Mouse (Mus musculus) spleen, adult 2 months (tissue): ENCODE data around the gene 2210011C24Rik.

ENCODE experiments used
- CTCF ChIP-seq: fragments of 200-500 bp; IDR thresholded peaks from 2 replicates; pipeline ENCODE4 v1.5.1; 2011; ENCODE audit warnings: mild to moderate bottlenecking, inconsistent platforms; ENCODE audit not compliant: insufficient read depth, insufficient read length, insufficient replicate concordance; ENCODE audit errors: extremely low read depth
- POLR2A ChIP-seq: fragments of 200-500 bp; IDR thresholded peaks from 2 replicates; pipeline ENCODE4 v1.6.1; 2011; ENCODE audit warnings: low read depth, low read length, inconsistent platforms

DNA sequence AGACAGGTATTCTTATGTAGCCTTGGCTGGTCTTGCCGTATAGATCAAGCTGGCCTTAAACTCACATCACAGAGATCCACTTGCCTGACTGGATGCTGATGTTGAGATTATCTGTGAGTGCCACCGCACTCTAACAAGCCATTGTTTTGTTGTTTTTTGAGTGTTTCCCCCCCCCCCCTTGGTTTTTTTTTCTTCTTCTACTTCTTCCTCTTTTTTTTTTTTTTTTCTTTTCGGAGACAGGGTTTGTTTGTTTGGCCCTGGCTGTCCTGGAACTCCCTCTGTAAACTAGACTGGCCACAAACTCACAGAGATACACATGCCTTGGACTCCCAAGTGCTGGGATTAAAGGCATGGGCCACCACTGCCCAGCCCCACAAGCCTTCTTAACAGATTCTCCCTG, 17.9 kb downstream of the 2210011C24Rik start:
- TF ChIP-seq CTCF: no peak
- TF ChIP-seq POLR2A: no peak
